Mouse (Mus musculus) splenic B cell, adult 2 months (primary cell): Measurements from ENCODE around the gene Gm9964.
"Not testable (repeated sequence)": the region's sequence is repeated elsewhere in the genome, so short reads cannot be mapped to it uniquely, and the experiment has no call there.

Experiments
- DNase-seq: peaks from one replicate; pipeline ENCODE4 v3.0.0-alpha.2; 2011; ENCODE audit warnings: low read depth, low spot score
- H3K27me3 ChIP-seq: 2 replicates; pipeline ENCODE4 v1.6.1; 2012; ENCODE audit warnings: mild to moderate bottlenecking, low read length, moderate library complexity, mixed read lengths; ENCODE audit not compliant: control insufficient read depth, poor library complexity, insufficient read depth, severe bottlenecking
- H3K36me3 ChIP-seq: 2 replicates; pipeline ENCODE4 v1.6.1; 2012; ENCODE audit warnings: mild to moderate bottlenecking, low read length, moderate library complexity, mixed read lengths; ENCODE audit not compliant: control insufficient read depth, poor library complexity, insufficient read depth, severe bottlenecking

Gm9964 gene

DNA sequence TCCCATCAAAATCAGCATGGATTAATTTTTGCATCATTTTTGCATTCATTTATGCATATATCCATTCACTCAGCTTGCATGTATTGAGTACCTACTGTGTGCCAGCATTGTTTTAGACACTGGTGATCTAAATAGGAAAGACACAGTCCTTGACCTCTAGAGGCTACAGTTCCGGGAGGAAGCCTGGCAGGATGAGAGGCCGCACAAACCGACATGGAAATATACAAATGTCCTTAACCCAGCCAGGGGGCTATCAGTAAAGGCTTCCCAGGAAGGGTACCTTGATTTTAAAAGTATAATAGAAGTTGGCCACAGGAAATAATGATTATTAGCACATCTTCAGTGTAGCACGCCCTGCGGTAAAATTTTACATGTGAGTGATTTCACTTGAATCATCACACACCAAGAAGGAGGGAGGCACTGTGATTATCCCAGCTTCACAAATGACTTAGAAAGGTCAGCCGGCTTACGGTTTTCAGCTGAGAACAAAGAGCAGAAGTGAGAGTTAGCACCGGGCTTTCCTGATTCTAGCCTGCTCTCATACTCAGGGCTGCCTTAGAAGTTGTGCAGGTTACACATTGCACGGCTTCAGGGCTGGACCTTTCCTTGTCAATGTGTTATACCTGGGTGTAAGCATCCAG is 11.0 kb upstream of the Gm9964 start:
- DNase-seq, result no peak
- Histone ChIP-seq H3K27me3 (no peaks in the 10 kb centered on the region), H3K36me3 (no peaks in the 10 kb centered on the region)

DNA sequence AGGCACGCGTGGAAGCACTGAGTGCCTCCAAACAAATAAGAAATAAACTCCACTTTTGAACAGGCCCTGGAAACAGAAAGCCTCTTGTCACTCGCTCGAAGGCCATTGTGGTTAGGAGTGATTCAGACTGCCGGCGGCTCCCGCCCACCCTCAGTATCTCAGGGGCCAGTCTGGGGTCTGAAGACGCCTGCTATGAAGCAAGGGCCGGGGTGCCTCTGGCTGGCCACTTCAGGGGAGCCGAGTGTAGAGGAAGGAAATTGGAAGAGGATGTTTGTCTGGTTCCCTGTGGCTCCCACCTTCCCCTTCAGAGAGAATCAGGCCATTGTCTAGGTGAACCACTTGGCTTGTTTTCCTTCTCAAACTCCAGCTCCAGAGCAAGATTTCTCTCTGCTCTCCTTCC is 10.3 kb upstream of the Gm9964 start:
- H3K36me3 ChIP-seq, result no peaks in the 10 kb centered on the region
- DNase-seq, result no peak
- no peaks in the 10 kb centered on the region for H3K27me3 ChIP-seq

DNA sequence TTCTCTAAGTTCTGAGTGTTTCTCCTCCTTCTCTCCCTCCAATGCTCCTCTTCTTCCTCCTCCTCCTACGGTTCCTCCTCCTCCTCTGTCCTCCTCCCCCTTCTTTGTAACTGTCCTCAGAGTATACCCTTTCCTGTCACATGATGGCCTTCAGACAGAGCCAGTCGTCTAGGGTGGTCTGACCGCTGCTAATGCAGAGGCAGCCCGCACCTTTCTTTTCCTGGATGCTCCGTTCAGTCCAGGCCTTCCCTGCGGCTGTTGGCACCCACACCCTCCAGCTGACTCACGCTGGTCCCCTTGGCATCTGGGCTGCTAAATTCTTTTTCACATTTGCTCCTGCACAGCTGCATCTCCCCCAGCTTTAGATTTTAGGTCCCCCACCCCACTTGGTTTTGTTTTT is 9.8 kb upstream of the Gm9964 start:
- no peak for DNase-seq

DNA sequence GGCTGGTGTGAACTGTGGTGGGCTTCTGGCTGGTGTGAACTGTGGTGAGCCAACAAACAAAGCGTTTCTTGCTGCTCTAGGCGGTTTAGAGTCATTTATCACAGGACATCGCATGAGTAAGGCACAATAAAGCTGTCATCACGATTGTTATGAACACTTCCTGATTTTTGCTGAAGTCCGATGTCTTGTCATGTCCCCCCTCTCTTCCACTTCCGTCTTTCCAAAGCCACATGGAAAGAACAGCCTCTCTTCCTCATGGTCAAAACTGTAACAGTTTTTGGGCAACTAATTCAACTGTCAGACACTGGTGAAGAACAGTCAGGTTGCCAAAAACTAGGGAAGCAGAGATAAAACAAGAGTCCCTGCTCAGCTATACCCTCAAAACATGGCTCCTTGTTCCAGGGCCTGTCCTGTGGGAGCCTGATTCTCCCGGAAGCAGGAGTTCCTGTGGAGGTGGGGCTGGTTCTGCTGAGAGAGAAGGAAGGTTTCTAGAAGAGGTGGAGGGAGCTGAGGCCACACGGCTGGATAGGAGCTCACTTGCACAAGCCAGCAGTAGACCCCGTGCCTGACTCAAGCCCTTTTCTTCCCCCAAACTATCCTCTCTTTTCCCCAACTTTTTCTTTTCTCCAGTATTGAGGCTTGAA is 9.1 kb upstream of the Gm9964 start:
- no peak for DNase-seq
- Histone ChIP-seq H3K36me3 (no peaks in the 10 kb centered on the region), H3K27me3 (no peaks in the 10 kb centered on the region)

More for the DNA sequence above, 9.8 kb upstream of the Gm9964 start:
- Histone ChIP-seq H3K36me3 (no peaks in the 10 kb centered on the region), H3K27me3 (no peaks in the 10 kb centered on the region)

DNA sequence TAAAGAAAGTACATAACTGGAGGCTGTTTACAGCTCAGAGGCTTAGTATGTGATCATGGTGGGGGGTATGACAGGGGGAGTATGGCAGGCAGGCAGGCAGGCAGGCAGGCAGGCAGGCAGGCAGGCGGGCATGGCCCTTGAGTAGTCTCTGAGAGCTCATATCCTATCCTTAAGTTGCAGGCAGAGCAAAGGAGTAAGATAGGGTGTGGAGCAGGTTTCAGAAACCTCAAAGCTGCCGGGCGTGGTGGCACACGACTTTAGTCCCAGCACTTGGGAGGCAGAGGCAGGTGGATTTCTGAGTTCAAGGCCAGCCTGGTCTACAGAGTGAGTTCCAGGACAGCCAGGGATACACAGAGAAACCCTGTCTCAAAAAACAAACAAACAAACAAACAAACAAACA is 7.5 kb upstream of the Gm9964 start:
- not testable (repeated sequence) for DNase-seq, H3K27me3 ChIP-seq, H3K36me3 ChIP-seq

DNA sequence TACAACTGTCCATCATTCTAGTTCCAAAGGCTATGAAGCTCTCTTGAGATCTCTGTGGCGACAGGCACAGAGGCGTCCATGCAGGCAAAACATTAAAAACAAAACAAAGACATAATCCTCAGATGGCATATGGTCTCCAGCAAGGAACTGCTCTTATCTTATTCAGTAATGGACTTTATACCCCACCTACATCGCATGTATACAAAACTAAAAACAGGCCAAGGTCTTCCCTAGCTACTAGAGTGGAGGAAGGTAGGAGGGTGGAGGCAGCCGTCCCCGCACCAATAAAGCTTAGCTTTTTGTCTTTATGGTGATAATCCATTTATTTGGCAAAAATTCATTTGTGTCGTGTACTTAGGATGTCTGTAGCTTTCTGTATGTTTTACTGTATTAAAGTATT is 6.4 kb upstream of the Gm9964 start:
- Histone ChIP-seq H3K36me3 (no peaks in the 10 kb centered on the region), H3K27me3 (no peaks in the 10 kb centered on the region)
- no peak for DNase-seq

DNA sequence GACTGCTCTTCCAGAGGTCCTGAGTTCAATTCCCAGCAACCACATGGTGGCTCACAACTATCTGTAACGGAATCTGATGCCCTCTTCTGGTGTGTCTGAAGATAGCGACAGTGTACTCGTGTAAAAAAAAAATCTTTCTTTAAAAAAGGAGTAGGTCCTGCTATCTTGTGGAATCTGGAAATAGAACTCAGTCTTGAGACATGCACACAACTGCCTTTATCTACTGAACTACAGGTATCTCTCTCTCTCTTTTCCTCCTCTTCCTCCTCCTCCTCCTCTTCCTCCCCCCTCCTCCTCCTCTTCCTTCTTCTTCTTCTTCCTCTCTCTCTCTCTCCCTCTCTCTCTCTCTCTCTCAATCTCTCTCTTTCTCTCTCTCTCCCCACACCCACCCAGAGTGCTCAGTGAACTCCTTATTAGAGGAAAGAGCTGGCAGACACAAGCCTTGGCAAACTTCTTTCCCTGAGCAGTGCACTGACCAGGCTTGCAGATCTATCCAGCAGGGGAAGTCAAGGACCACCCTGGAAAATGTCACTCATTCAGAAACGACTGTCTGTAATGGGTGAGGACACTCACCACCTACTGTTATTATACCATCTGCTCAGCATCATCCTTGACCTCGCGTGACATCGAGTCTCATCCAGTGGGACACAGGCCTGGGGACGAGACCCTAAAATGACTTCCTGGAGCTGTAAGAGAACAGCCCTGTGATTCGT is 3.2 kb upstream of the Gm9964 start:
- Histone ChIP-seq H3K36me3 (no peaks in the 10 kb centered on the region), H3K27me3 (no peaks in the 10 kb centered on the region)
- no peak for DNase-seq

DNA sequence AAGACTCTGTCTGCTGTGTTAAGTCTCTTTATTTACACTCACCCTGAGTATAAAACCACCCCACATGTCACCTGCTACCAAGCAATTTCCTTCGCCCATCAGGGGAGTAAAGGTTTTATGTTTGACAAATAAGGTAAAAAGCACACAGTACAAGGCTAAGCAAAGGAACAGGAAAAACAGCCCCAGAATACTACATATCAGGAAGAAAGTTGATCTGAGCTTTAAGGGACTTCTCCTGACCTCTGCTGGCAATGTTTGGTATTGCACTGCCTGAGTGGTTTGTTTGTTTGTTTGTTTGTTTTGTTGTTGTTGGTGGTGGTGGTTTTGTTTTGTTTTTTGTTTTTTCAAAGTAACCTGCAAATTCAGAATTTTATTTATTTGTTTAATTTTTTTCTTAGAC is 539 bp downstream of the Gm9964 start:
- no peaks in the 10 kb centered on the region for H3K27me3 ChIP-seq
- H3K36me3 ChIP-seq, result no peaks in the 10 kb centered on the region
- DNase-seq, result peak; percentile 74

DNA sequence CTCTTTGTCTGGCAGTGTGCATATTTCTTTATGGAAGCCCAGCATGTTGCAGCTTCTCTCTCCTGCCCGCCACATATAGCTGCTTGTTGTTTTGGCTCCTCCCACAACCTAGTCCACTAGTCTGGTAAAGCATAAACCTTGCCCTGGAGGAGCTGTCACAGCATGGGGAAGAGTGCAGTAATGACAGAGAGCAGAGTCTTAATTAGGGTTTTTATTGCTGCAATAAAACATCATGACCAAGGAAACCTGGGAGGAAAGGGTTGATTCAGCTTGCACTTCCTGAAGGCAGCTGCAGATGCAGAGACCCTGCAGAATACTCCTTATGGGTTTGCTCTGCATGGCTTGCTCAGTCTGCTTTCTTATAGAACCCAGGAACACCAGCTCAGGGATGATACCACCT is 2.7 kb downstream of the Gm9964 start:
- no peaks in the 10 kb centered on the region for H3K27me3 ChIP-seq
- H3K36me3 ChIP-seq, result no peaks in the 10 kb centered on the region
- no peak for DNase-seq

DNA sequence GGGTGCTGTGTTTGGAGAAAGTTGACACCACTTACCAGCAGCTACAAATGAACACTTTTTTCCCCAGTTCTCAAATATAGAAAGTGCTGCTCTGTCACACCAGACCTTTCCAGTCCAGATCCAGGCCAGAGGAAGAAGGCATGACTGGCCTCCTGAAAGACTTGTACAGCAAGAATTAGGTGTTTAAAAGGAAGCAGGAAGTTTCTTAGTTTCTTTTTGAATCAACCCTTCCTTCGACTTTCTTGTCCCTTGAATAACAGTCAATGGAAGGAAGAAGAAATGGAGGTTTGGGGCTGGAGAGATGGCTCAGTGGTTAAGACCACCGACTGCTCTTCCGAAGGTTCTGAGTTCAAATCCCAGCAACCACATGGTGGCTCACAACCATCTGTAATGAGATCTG is 3.7 kb downstream of the Gm9964 start:
- H3K27me3 ChIP-seq, result no peaks in the 10 kb centered on the region
- H3K36me3 ChIP-seq, result no peaks in the 10 kb centered on the region
- no peak for DNase-seq

DNA sequence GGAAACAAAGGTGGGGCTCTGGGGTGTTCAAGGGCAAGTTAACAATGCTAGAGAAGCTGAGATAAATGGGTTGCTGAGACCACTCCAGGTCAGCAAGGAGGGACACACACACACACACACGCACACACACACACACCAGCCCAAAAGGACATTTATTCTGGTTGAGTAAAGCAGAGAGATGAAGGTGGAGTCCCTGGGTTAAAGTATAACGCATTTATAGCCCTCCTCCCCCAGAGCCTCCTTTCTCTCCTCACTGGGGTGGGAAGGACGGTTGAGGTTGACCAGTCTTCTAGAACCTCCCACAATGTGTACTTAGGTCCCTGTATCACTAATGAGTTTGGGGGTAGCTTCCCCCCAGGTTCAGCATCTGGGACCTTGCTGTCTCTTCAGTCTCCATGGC is 4.6 kb downstream of the Gm9964 start:
- peak; percentile 21 for DNase-seq
- H3K36me3 ChIP-seq, result no peaks in the 10 kb centered on the region

DNA sequence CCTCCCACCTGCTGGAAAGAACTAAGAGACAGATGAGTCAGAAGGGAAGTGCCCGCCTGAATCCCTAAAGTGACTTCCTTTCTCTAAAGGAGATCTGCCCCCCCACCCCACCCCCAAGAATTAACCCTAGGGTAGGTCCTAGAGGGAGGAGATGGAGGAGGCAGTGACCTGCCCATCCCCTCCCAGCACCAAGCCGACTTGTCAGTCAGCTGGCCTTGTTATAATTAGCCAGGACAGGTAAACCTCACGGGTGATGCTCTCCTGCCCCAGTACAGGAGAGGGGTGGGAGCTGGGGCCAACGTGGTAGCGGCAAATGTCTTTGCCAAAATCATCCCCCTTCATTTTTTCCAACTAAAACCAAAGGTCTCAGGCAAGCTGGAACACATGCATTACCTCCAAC is 5.1 kb downstream of the Gm9964 start:
- DNase-seq, result no peak
- H3K27me3 ChIP-seq, result no peaks in the 10 kb centered on the region
- no peaks in the 10 kb centered on the region for H3K36me3 ChIP-seq

More for the DNA sequence above, 4.6 kb downstream of the Gm9964 start:
- H3K27me3 ChIP-seq, result no peaks in the 10 kb centered on the region

DNA sequence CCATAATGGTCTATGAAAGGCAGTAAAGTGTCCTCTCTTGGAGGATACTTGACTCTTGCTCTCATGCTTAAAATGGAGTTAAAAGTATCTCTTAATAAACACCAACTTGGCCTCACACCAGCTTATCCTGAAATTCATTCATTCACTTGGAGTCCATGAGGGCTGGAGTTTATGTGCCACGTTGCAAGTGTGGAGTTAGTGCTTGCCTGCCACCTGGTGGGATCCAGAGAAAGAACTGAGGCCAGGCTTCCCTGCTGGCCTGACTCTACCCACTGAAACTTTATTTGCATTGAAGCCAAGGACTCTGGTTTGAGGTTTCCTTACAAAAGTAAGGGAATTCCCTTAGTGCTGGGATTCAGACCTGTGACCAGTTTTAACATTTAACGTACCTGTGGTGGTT is 6.2 kb downstream of the Gm9964 start:
- Histone ChIP-seq H3K36me3 (no peaks in the 10 kb centered on the region), H3K27me3 (no peaks in the 10 kb centered on the region)
- peak; percentile 31 for DNase-seq

DNA sequence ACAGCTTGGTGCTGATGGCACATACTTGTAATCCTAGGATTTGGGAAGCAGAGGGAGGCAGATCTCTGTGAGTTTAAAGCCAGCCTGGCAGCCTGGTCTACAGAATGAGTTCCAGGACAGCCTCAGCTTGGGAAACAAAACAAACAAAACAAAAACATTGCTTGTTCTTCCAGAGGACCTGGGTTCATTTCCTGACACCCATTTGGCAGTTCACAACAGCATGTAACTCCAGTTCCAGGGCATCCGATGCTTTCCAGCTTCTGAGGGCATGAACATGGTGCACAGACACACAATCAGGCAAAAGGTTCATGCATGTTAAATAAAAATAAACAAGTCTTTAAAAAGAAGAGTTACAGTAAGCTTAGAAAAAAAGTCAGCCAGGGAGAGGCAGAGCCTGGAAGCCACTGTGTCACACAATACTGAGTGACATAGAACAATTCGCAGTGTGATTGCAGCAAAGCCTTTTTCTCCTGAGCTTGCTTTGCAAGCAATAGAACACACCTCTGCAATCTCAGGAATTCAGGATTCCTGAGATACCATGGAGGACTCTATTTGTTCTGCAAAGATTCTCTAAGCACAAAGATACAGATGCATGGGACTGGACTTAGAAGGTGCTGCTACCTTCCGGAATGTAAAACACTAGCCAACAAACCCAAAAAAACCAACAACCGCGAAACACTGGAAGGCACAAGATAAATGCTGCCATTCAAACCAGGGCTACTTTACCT is 7.6 kb downstream of the Gm9964 start:
- Histone ChIP-seq H3K27me3 (no peaks in the 10 kb centered on the region), H3K36me3 (no peaks in the 10 kb centered on the region)
- no peak for DNase-seq

DNA sequence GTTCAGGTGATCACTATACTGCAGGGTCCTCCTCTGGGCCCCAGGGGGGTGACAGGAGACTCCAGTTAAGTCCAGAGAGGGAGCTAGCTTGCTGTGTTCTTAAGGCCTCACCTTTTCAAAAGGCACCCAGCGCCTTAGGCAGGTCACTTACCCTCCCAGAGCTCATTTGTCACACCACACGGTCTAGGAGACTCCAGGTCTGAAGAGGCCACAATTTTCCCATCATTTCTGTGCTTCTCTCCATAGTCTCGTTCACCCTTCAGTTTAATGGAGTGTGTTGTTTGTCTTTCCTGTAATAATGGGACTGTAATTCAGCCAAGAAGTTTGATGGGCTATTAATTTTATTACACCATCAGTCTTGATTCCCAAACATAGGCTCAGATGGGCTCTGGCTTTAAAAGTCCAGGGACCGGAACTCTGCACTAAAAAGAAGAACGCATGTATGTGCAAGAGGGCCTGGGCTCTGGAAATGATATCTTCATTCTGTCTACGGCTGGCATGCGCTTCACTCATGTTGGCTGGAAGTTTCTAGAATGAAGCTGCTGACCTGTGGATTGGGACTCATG is 8.3 kb downstream of the Gm9964 start:
- no peaks in the 10 kb centered on the region for H3K27me3 ChIP-seq
- no peaks in the 10 kb centered on the region for H3K36me3 ChIP-seq
- no peak for DNase-seq
